Comparison of ENCODE assay signal across 14 mouse cellular contexts in genomic region chr15:82175091-82175490, GRCm38 (mm10). TPM values are rescaled to one million over a fixed set of nuclear protein-coding genes. Genes with fewer than 3 reads are reported as not detected.
"Had no signal": no experiment of that assay in that cellular context is flagged by ENCODE, and none has a peak within 500 bp of the region (broad histone marks: within the 10 kb centered on the region; RNA-seq: fewer than 3 reads in every experiment).

No protein-coding gene starts in this region.

- DNase-seq: lung, adult 18-20 months; lung, embryonic 14.5 days; lung, postnatal 10 days; lung, postnatal 4 days; midbrain, embryonic 14.5 days; right cerebral cortex, postnatal 14 days; thymus, adult 2 months; thymus, postnatal 25 days; thymus, postnatal 4 days had no signal

RNA-seq across cellular contexts. Expression of gene Shisa8, which starts 37.5 kb away (rescaled TPM):
- total RNA-seq: megakaryocyte, adult 5-6 weeks; megakaryocyte-erythroid progenitor cell, adult 5-6 weeks had no signal

RNA-seq across cellular contexts. Expression of gene Tnfrsf13c, which starts 49.1 kb away (rescaled TPM):
- polyA plus RNA-seq: lung, embryonic 14.5 days; lung, embryonic 16.5 days; midbrain, embryonic 12.5 days; midbrain, embryonic 14.5 days; stomach, postnatal 0 days had no signal
